Mouse (Mus musculus) forebrain, embryonic 10.5 days (tissue): Measurements from ENCODE around the gene Nme7. TPM values are rescaled to one million over a fixed set of nuclear protein-coding genes. Genes with fewer than 3 reads are reported as not detected.

Experiments used
- DNase-seq: peaks from one replicate; pipeline ENCODE4 v3.0.0-alpha.2; 2017; ENCODE audit warnings: low spot score; ENCODE audit errors: extremely low spot score
- H3K27ac ChIP-seq: fragments of 300-500 bp; sonication (generic); 2 replicates; pipeline ENCODE4 v1.5.1; 2016; ENCODE audit warnings: mild to moderate bottlenecking
- H3K27me3 ChIP-seq: fragments of 300-500 bp; sonication (generic); 2 replicates; pipeline ENCODE4 v1.6.1; 2016; ENCODE audit warnings: mild to moderate bottlenecking; ENCODE audit not compliant: poor library complexity, severe bottlenecking
- H3K36me3 ChIP-seq: fragments of 300-500 bp; sonication (generic); replicated peaks from 2 replicates; pipeline ENCODE4 v1.6.1; 2016; ENCODE audit warnings: mild to moderate bottlenecking, moderate library complexity
- H3K4me1 ChIP-seq: fragments of 300-500 bp; sonication (generic); 2 replicates; pipeline ENCODE4 v1.6.1; 2016
- H3K4me3 ChIP-seq: fragments of 300-500 bp; sonication (generic); 2 replicates; pipeline ENCODE4 v1.5.1; 2016; ENCODE audit warnings: mild to moderate bottlenecking, moderate library complexity
- H3K9me3 ChIP-seq: fragments of 300-500 bp; sonication (generic); 2 replicates; pipeline ENCODE4 v1.6.1; 2016; ENCODE audit warnings: mild to moderate bottlenecking, moderate library complexity
- WGBS: fragments of 180-500 bp; shearing (Covaris S2); methylation state at CpG from one replicate; pipeline ENCODE4 v1.1.7; 2016; 5-methylcytosine and 5-hydroxymethylcytosine counted together
- polyA plus RNA-seq: library from polyadenylated mRNA; unstranded; fragments of >200 nt; fragmentation: Nextera tagmentation; extraction: Ambion mirVana; gene quantifications from 2 replicates; pipeline ENCODE4 v1.2.1, GENCODE M21; 2016

Gene Nme7
- 45.6 and 48.8 TPM in 2 replicates for polyA plus RNA-seq

GRCm38 (mm10) chr1:164303821-164304220 lies at the start of gene Nme7:
Gene Nme7 (plus strand): TSS chr1:164304121.
- 89% methylated on average over 5 of the region's 5 CpGs for WGBS
- H3K9me3 ChIP-seq, result no peaks in the 10 kb centered on the region
- no peak within 1 kb of the TSS for H3K4me3 ChIP-seq
- no peaks in the 10 kb centered on the region for H3K27me3 ChIP-seq
- DNase-seq, result no peak
- peaks cover 51% of the 10 kb centered on the region for H3K36me3 ChIP-seq
- peaks cover 17% of the 10 kb centered on the region for H3K4me1 ChIP-seq
- no peak within 1 kb of the TSS for H3K27ac ChIP-seq

GRCm38 (mm10) chr1:164254836-164255235 lies 49.1 kb upstream of the Nme7 start:
- Histone ChIP-seq H3K4me1 (peaks cover 13% of the 10 kb centered on the region), H3K9me3 (no peaks in the 10 kb centered on the region), H3K36me3 (peaks cover 16% of the 10 kb centered on the region), H3K27me3 (peaks cover 14% of the 10 kb centered on the region), H3K27ac (no peak overlapping the region), H3K4me3 (no peak overlapping the region)
- DNase-seq, result no peak
- 79% methylated on average over 3 of the region's 3 CpGs for WGBS

- Histone ChIP-seq H3K36me3 (peaks cover 50% of the 10 kb centered on the region), H3K27ac (no peak overlapping the region), H3K4me1 (no peaks in the 10 kb centered on the region), H3K27me3 (no peaks in the 10 kb centered on the region), H3K4me3 (no peak overlapping the region), H3K9me3 (no peaks in the 10 kb centered on the region)
- WGBS, result 87% methylated on average over 16 of the region's 16 CpGs
- no peak for DNase-seq
Observed at GRCm38 (mm10) chr1:164260171-164261028, 43.5 kb upstream of the Nme7 start.

- Histone ChIP-seq H3K27me3 (no peaks in the 10 kb centered on the region), H3K9me3 (no peaks in the 10 kb centered on the region; the same call in 1 of the 2 replicates), H3K4me3 (no peak overlapping the region), H3K4me1 (no peaks in the 10 kb centered on the region), H3K27ac (no peak overlapping the region), H3K36me3 (peaks cover 55% of the 10 kb centered on the region)
- WGBS, result 93% methylated on average over 7 of the region's 7 CpGs
- DNase-seq, result no peak
Observed at GRCm38 (mm10) chr1:164261553-164261952, 42.4 kb upstream of the Nme7 start.

- Histone ChIP-seq H3K36me3 (peaks cover 2% of the 10 kb centered on the region; the same call in 1 of the 2 replicates), H3K4me3 (no peak overlapping the region), H3K27me3 (no peaks in the 10 kb centered on the region), H3K9me3 (no peaks in the 10 kb centered on the region; the same call in 1 of the 2 replicates), H3K4me1 (peaks cover 10% of the 10 kb centered on the region), H3K27ac (no peak overlapping the region)
- 87% methylated on average over 7 of the region's 7 CpGs for WGBS
- no peak for DNase-seq
Observed at GRCm38 (mm10) chr1:164270941-164271340, 33.0 kb upstream of the Nme7 start.

GRCm38 (mm10) chr1:164273659-164274058 lies 30.3 kb upstream of the Nme7 start:
- DNase-seq, result no peak
- 69% methylated on average over 6 of the region's 6 CpGs for WGBS

GRCm38 (mm10) chr1:164275455-164275954 lies 28.4 kb upstream of the Nme7 start, which contains the start of gene Ccdc181:
Gene Ccdc181 (plus strand): TSS chr1:164275585.
- H3K27me3 ChIP-seq, result no peaks in the 10 kb centered on the region
- H3K27ac ChIP-seq, result peak within 1 kb of the TSS; percentile 87
- under 1% methylated on average over 31 of the region's 31 CpGs for WGBS
- no peaks in the 10 kb centered on the region; the same call in 1 of the 2 replicates for H3K36me3 ChIP-seq
- peak; percentile 92 for DNase-seq
- H3K4me1 ChIP-seq, result peaks cover 12% of the 10 kb centered on the region
- H3K4me3 ChIP-seq, result peak within 1 kb of the TSS; percentile 75
- H3K9me3 ChIP-seq, result no peaks in the 10 kb centered on the region

More at GRCm38 (mm10) chr1:164273659-164274058, 30.3 kb upstream of the Nme7 start:
- Histone ChIP-seq H3K4me3 (no peak overlapping the region), H3K27ac (no peak overlapping the region), H3K27me3 (no peaks in the 10 kb centered on the region), H3K36me3 (no peaks in the 10 kb centered on the region), H3K9me3 (no peaks in the 10 kb centered on the region), H3K4me1 (peaks cover 12% of the 10 kb centered on the region)

- Histone ChIP-seq H3K4me3 (no peak overlapping the region), H3K36me3 (no peaks in the 10 kb centered on the region; the same call in none of the 2 replicates), H3K4me1 (peaks cover 12% of the 10 kb centered on the region), H3K9me3 (no peaks in the 10 kb centered on the region), H3K27me3 (no peaks in the 10 kb centered on the region), H3K27ac (no peak overlapping the region)
- DNase-seq, result no peak
- 88% methylated on average over 3 of the region's 3 CpGs for WGBS
Observed at GRCm38 (mm10) chr1:164276552-164276951, 27.4 kb upstream of the Nme7 start.

- no peak overlapping the region for H3K4me3 ChIP-seq
- H3K9me3 ChIP-seq, result no peaks in the 10 kb centered on the region
- H3K36me3 ChIP-seq, result no peaks in the 10 kb centered on the region; the same call in none of the 2 replicates
- no peak for DNase-seq
- no peak overlapping the region for H3K27ac ChIP-seq
- H3K27me3 ChIP-seq, result no peaks in the 10 kb centered on the region
- H3K4me1 ChIP-seq, result peaks cover 12% of the 10 kb centered on the region
- WGBS, result 77% methylated on average over 4 of the region's 4 CpGs
Observed at GRCm38 (mm10) chr1:164279332-164279731, 24.6 kb upstream of the Nme7 start.

- H3K27ac ChIP-seq, result no peak overlapping the region
- H3K27me3 ChIP-seq, result no peaks in the 10 kb centered on the region
- H3K4me3 ChIP-seq, result no peak overlapping the region
- H3K36me3 ChIP-seq, result no peaks in the 10 kb centered on the region; the same call in none of the 2 replicates
- H3K9me3 ChIP-seq, result no peaks in the 10 kb centered on the region
- 97% methylated on average over 3 of the region's 3 CpGs for WGBS
- no peaks in the 10 kb centered on the region for H3K4me1 ChIP-seq
- no peak for DNase-seq
Observed at GRCm38 (mm10) chr1:164284007-164284406, 19.9 kb upstream of the Nme7 start.

GRCm38 (mm10) chr1:164287406-164287805 lies 16.5 kb upstream of the Nme7 start:
- Histone ChIP-seq H3K4me3 (no peak overlapping the region), H3K27ac (no peak overlapping the region), H3K36me3 (peaks cover 24% of the 10 kb centered on the region), H3K27me3 (no peaks in the 10 kb centered on the region), H3K9me3 (no peaks in the 10 kb centered on the region), H3K4me1 (no peaks in the 10 kb centered on the region)
- DNase-seq, result no peak
- WGBS, result 69% methylated on average over 15 of the region's 15 CpGs

GRCm38 (mm10) chr1:164292040-164292439 lies 11.9 kb upstream of the Nme7 start:
- Histone ChIP-seq H3K27ac (no peak overlapping the region), H3K4me1 (no peaks in the 10 kb centered on the region), H3K36me3 (peaks cover 66% of the 10 kb centered on the region), H3K27me3 (no peaks in the 10 kb centered on the region), H3K9me3 (no peaks in the 10 kb centered on the region), H3K4me3 (no peak overlapping the region)
- no peak for DNase-seq
- 95% methylated on average over 5 of the region's 5 CpGs for WGBS

GRCm38 (mm10) chr1:164294071-164294470 lies 9.8 kb upstream of the Nme7 start:
- H3K27me3 ChIP-seq, result no peaks in the 10 kb centered on the region
- no peaks in the 10 kb centered on the region for H3K4me1 ChIP-seq
- H3K36me3 ChIP-seq, result peaks cover 86% of the 10 kb centered on the region
- DNase-seq, result no peak
- H3K4me3 ChIP-seq, result no peak overlapping the region
- no peak overlapping the region for H3K27ac ChIP-seq
- no peaks in the 10 kb centered on the region for H3K9me3 ChIP-seq
- WGBS, result 96% methylated on average over 6 of the region's 6 CpGs
